Mouse (Mus musculus): Measurements from ENCODE around the gene Rptor. TPM values are rescaled to one million over a fixed set of nuclear protein-coding genes. Genes with fewer than 3 reads are reported as not detected.

The Rptor gene
- polyA plus RNA-seq, 1 experiment from 2014 or later, result 18.6 TPM

- H3K4me2 ChIP-seq, result no peak overlapping the region
- no peak overlapping the region for H3K27ac ChIP-seq
- peaks cover 31% of the 10 kb centered on the region for H3K36me3 ChIP-seq
- no peak for ATAC-seq (ENCODE audit: insufficient number of reproducible peaks, insufficient read depth, low FRiP score, low TSS enrichment, low read depth)
- no peak overlapping the region for H3K9ac ChIP-seq (replicated peaks)
- H3K4me3 ChIP-seq (replicated peaks), result no peak overlapping the region
- WGBS, result 88% methylated on average over 1 of the region's 1 CpGs
- 0 out of 2 replicates have a peak, but pooled peaks cover 8% of the 10 kb centered on the region for H3K27me3 ChIP-seq
- H3K4me1 ChIP-seq (replicated peaks), result peaks cover 42% of the 10 kb centered on the region
- H3K9me3 ChIP-seq, result no peaks in the 10 kb centered on the region
These were observed 208.9 kb downstream of the Rptor start for GRCm38 (mm10) chr11:119811598-119811997.

- ATAC-seq (ENCODE audit: insufficient number of reproducible peaks, insufficient read depth, low FRiP score, low TSS enrichment, low read depth), result no peak
- 94% methylated on average over 4 of the region's 4 CpGs for WGBS
- Histone ChIP-seq H3K36me3 (peaks cover 35% of the 10 kb centered on the region), H3K9me3 (no peaks in the 10 kb centered on the region), H3K27ac (no peak overlapping the region), H3K9ac (replicated peaks) (no peak overlapping the region), H3K4me2 (no peak overlapping the region), H3K27me3 (0 out of 2 replicates have a peak, but pooled peaks cover 8% of the 10 kb centered on the region), H3K4me1 (replicated peaks) (peaks cover 42% of the 10 kb centered on the region), H3K4me3 (replicated peaks) (no peak overlapping the region)
These were observed 209.4 kb downstream of the Rptor start for GRCm38 (mm10) chr11:119812093-119812492.

- Histone ChIP-seq H3K27ac (no peak overlapping the region), H3K36me3 (peaks cover 49% of the 10 kb centered on the region), H3K9ac (replicated peaks) (no peak overlapping the region), H3K27me3 (0 out of 2 replicates have a peak, but pooled peaks cover 8% of the 10 kb centered on the region), H3K4me1 (replicated peaks) (peaks cover 31% of the 10 kb centered on the region), H3K4me3 (replicated peaks) (no peak overlapping the region), H3K9me3 (no peaks in the 10 kb centered on the region), H3K4me2 (no peak overlapping the region)
- WGBS, result 92% methylated on average over 7 of the region's 7 CpGs
- no peak for ATAC-seq (ENCODE audit: insufficient number of reproducible peaks, insufficient read depth, low FRiP score, low TSS enrichment, low read depth)
These were observed 211.4 kb downstream of the Rptor start for GRCm38 (mm10) chr11:119814035-119814558.

- Histone ChIP-seq H3K36me3 (peaks cover 58% of the 10 kb centered on the region), H3K27ac (no peak overlapping the region), H3K27me3 (no peaks in the 10 kb centered on the region), H3K4me3 (replicated peaks) (no peak overlapping the region), H3K9me3 (no peaks in the 10 kb centered on the region), H3K9ac (replicated peaks) (no peak overlapping the region), H3K4me1 (replicated peaks) (peaks cover 10% of the 10 kb centered on the region), H3K4me2 (no peak overlapping the region)
- WGBS, result 92% methylated on average over 14 of the region's 14 CpGs
- ATAC-seq (ENCODE audit: insufficient number of reproducible peaks, insufficient read depth, low FRiP score, low TSS enrichment, low read depth), result no peak
These were observed 214.2 kb downstream of the Rptor start for GRCm38 (mm10) chr11:119816798-119817361.

GRCm38 (mm10) chr11:119817362-119817837 is 214.7 kb downstream of the Rptor start:
- 73% methylated on average over 3 of the region's 3 CpGs for WGBS
- Histone ChIP-seq H3K27me3 (no peaks in the 10 kb centered on the region), H3K9me3 (no peaks in the 10 kb centered on the region), H3K36me3 (peaks cover 57% of the 10 kb centered on the region), H3K4me1 (replicated peaks) (peaks cover 10% of the 10 kb centered on the region), H3K4me3 (replicated peaks) (no peak overlapping the region), H3K9ac (replicated peaks) (no peak overlapping the region), H3K4me2 (no peak overlapping the region), H3K27ac (no peak overlapping the region)
- no peak for ATAC-seq (ENCODE audit: insufficient number of reproducible peaks, insufficient read depth, low FRiP score, low TSS enrichment, low read depth)

GRCm38 (mm10) chr11:119817898-119818297 is 215.2 kb downstream of the Rptor start:
- no peak for ATAC-seq (ENCODE audit: insufficient number of reproducible peaks, insufficient read depth, low FRiP score, low TSS enrichment, low read depth)
- peaks cover 10% of the 10 kb centered on the region for H3K4me1 ChIP-seq (replicated peaks)
- H3K4me2 ChIP-seq, result no peak overlapping the region
- H3K27me3 ChIP-seq, result no peaks in the 10 kb centered on the region
- H3K9me3 ChIP-seq, result no peaks in the 10 kb centered on the region
- H3K4me3 ChIP-seq (replicated peaks), result no peak overlapping the region
- no peak overlapping the region for H3K9ac ChIP-seq (replicated peaks)
- 71% methylated on average over 3 of the region's 3 CpGs for WGBS
- no peak overlapping the region for H3K27ac ChIP-seq
- peaks cover 57% of the 10 kb centered on the region for H3K36me3 ChIP-seq

- no peak overlapping the region for H3K4me3 ChIP-seq (replicated peaks)
- peaks cover 10% of the 10 kb centered on the region for H3K4me1 ChIP-seq (replicated peaks)
- no peak overlapping the region for H3K4me2 ChIP-seq
- H3K27ac ChIP-seq, result no peak overlapping the region
- H3K9ac ChIP-seq (replicated peaks), result no peak overlapping the region
- H3K9me3 ChIP-seq, result no peaks in the 10 kb centered on the region
- peaks cover 65% of the 10 kb centered on the region for H3K36me3 ChIP-seq
- no peak for ATAC-seq (ENCODE audit: insufficient number of reproducible peaks, insufficient read depth, low FRiP score, low TSS enrichment, low read depth)
- 81% methylated on average over 9 of the region's 9 CpGs for WGBS
- no peaks in the 10 kb centered on the region for H3K27me3 ChIP-seq
These were observed 218.8 kb downstream of the Rptor start for GRCm38 (mm10) chr11:119821514-119821913.

- H3K4me1 ChIP-seq (replicated peaks), result peaks cover 2% of the 10 kb centered on the region
- H3K9me3 ChIP-seq, result no peaks in the 10 kb centered on the region
- H3K4me3 ChIP-seq (replicated peaks), result no peak overlapping the region
- no peak overlapping the region for H3K9ac ChIP-seq (replicated peaks)
- no peaks in the 10 kb centered on the region for H3K27me3 ChIP-seq
- 86% methylated on average over 6 of the region's 6 CpGs for WGBS
- peaks cover 65% of the 10 kb centered on the region for H3K36me3 ChIP-seq
- no peak for ATAC-seq (ENCODE audit: insufficient number of reproducible peaks, insufficient read depth, low FRiP score, low TSS enrichment, low read depth)
- no peak overlapping the region for H3K4me2 ChIP-seq
- no peak overlapping the region for H3K27ac ChIP-seq
These were observed 221.5 kb downstream of the Rptor start for GRCm38 (mm10) chr11:119824072-119824649.

GRCm38 (mm10) chr11:119825783-119826182 is 223.1 kb downstream of the Rptor start:
- no peaks in the 10 kb centered on the region; the same call in 1 of the 2 replicates for H3K4me1 ChIP-seq (replicated peaks)
- peaks cover 62% of the 10 kb centered on the region for H3K36me3 ChIP-seq
- no peak overlapping the region for H3K4me2 ChIP-seq
- no peaks in the 10 kb centered on the region for H3K9me3 ChIP-seq
- WGBS, result 95% methylated on average over 6 of the region's 6 CpGs
- no peak overlapping the region for H3K4me3 ChIP-seq (replicated peaks)
- no peak overlapping the region for H3K9ac ChIP-seq (replicated peaks)
- no peaks in the 10 kb centered on the region for H3K27me3 ChIP-seq
- no peak overlapping the region for H3K27ac ChIP-seq
- ATAC-seq (ENCODE audit: insufficient number of reproducible peaks, insufficient read depth, low FRiP score, low TSS enrichment, low read depth), result no peak

GRCm38 (mm10) chr11:119826239-119826638 is 223.5 kb downstream of the Rptor start:
- Histone ChIP-seq H3K36me3 (peaks cover 64% of the 10 kb centered on the region), H3K27ac (peak overlapping the region; percentile 35; the same call in 1 of the 2 replicates), H3K9ac (replicated peaks) (no peak overlapping the region), H3K4me3 (replicated peaks) (no peak overlapping the region), H3K9me3 (no peaks in the 10 kb centered on the region), H3K4me2 (no peak overlapping the region), H3K4me1 (replicated peaks) (no peaks in the 10 kb centered on the region; the same call in 1 of the 2 replicates), H3K27me3 (no peaks in the 10 kb centered on the region)
- ATAC-seq (ENCODE audit: insufficient number of reproducible peaks, insufficient read depth, low FRiP score, low TSS enrichment, low read depth), result no peak
- 77% methylated on average over 4 of the region's 4 CpGs for WGBS

- no peak for ATAC-seq (ENCODE audit: insufficient number of reproducible peaks, insufficient read depth, low FRiP score, low TSS enrichment, low read depth)
- 85% methylated on average over 3 of the region's 3 CpGs for WGBS
- Histone ChIP-seq H3K4me1 (replicated peaks) (peaks cover 10% of the 10 kb centered on the region), H3K27me3 (no peaks in the 10 kb centered on the region), H3K9ac (replicated peaks) (no peak overlapping the region), H3K36me3 (peaks cover 51% of the 10 kb centered on the region), H3K27ac (no peak overlapping the region), H3K9me3 (no peaks in the 10 kb centered on the region), H3K4me3 (replicated peaks) (no peak overlapping the region), H3K4me2 (no peak overlapping the region)
These were observed 226.4 kb downstream of the Rptor start for GRCm38 (mm10) chr11:119829116-119829515.
